Mouse (Mus musculus) intestine, postnatal 0 days (tissue): Measurements from ENCODE around the gene Surf6. TPM values are rescaled to one million over a fixed set of nuclear protein-coding genes. Genes with fewer than 3 reads are reported as not detected.
A peak's percentile ranks its signal among the peaks of the same experiment; 100 is the strongest.

Source experiments
- ATAC-seq: fragments of 200-750 bp; cut with Nextera tagmentation; 2 replicates; pipeline ENCODE4 v1.8.0; 2017; ENCODE audit warnings: mild to moderate bottlenecking, moderate TSS enrichment, moderate library complexity
- H3K27ac ChIP-seq: fragments of 300-500 bp; sonication (generic); 2 replicates; pipeline ENCODE4 v1.5.1; 2014; ENCODE audit warnings: mild to moderate bottlenecking, low read depth, low read length, moderate library complexity
- H3K27me3 ChIP-seq: fragments of 300-500 bp; sonication (generic); replicated peaks from 2 replicates; pipeline ENCODE4 v1.6.1; 2014; ENCODE audit warnings: low read length, mixed read lengths; ENCODE audit not compliant: control insufficient read depth, insufficient read depth
- H3K36me3 ChIP-seq: fragments of 300-500 bp; sonication (generic); 2 replicates; pipeline ENCODE4 v1.6.1; 2014; ENCODE audit warnings: mild to moderate bottlenecking, moderate library complexity; ENCODE audit not compliant: control insufficient read depth, insufficient read depth
- H3K4me1 ChIP-seq: fragments of 300-500 bp; sonication (generic); replicated peaks from 2 replicates; pipeline ENCODE4 v1.6.1; 2014; ENCODE audit warnings: antibody characterized with exemption, low read length, mixed read lengths; ENCODE audit not compliant: control insufficient read depth, insufficient read depth
- H3K4me2 ChIP-seq: fragments of 300-500 bp; sonication (generic); replicated peaks from 2 replicates; pipeline ENCODE4 v1.6.1; 2014; ENCODE audit warnings: low read depth, mild to moderate bottlenecking, moderate library complexity
- H3K4me3 ChIP-seq: fragments of 300-500 bp; sonication (generic); 2 replicates; pipeline ENCODE4 v1.5.1; 2014; ENCODE audit warnings: low read depth, low read length
- H3K9ac ChIP-seq: fragments of 300-500 bp; sonication (generic); 2 replicates; pipeline ENCODE4 v1.6.1; 2014; ENCODE audit warnings: mild to moderate bottlenecking, low read depth, low read length
- H3K9me3 ChIP-seq: fragments of 300-500 bp; sonication (generic); 2 replicates; pipeline ENCODE4 v1.6.1; 2016; ENCODE audit warnings: mixed run types; ENCODE audit not compliant: control insufficient read depth
- CTCF ChIP-seq: sonication (generic); IDR thresholded peaks from 2 replicates; pipeline ENCODE4 v1.5.1; 2016; ENCODE audit warnings: low read depth, mild to moderate bottlenecking, control low read depth, antibody characterized with exemption, moderate library complexity
- WGBS: fragments of 180-500 bp; shearing (Covaris S2); extraction: QIAGEN DNeasy Blood & Tissue Kit; methylation state at CpG from one replicate; pipeline ENCODE4 v1.1.7; 2014; 5-methylcytosine and 5-hydroxymethylcytosine counted together
- polyA plus RNA-seq: library from polyadenylated mRNA; unstranded; fragments of >200 nt; fragmentation: Nextera tagmentation; extraction: Ambion mirVana; gene quantifications from 2 replicates; pipeline ENCODE4 v1.2.1, GENCODE M21; 2015

Surf6 gene
- polyA plus RNA-seq, 1 experiment from 2014 or later: 11.7 TPM

- no peak within 1 kb of the TSS for H3K4me2 ChIP-seq
- H3K9me3 ChIP-seq: no peaks in the 10 kb centered on the region
- no peaks in the 10 kb centered on the region for H3K27me3 ChIP-seq
- H3K9ac ChIP-seq: no peak within 1 kb of the TSS
- ATAC-seq: no peak
- no peaks in the 10 kb centered on the region for H3K36me3 ChIP-seq
- no peak within 1 kb of the TSS for H3K4me3 ChIP-seq
- no peak for TF ChIP-seq CTCF
- no peak within 1 kb of the TSS for H3K27ac ChIP-seq
- H3K4me1 ChIP-seq: no peaks in the 10 kb centered on the region
- 51% methylated on average over 3 of the region's 3 CpGs for WGBS
Observed at GRCm38 (mm10) chr2:26864879-26865278, 37.8 kb downstream of the Surf6 start, which contains the start of gene Abo. TSS of gene Abo (minus strand) at chr2:26864979.

DNA sequence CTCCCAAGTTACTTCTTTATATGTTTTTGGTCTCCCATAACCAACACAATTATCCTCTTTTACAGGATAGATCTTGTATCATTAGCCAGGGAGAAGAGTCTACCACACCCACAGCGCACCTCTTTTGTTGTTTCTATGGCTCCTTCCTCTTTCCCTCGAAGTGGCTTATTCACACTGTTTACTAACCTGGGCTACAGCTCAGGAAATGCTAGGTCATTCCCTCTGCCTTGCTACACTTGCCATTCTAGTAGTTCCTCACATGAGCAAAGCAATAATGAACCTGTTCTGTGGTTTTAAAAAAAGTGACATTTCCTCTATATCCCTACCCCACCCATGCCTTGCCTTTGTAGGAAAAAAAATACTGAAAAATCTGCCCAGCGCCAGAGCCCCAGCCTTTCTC is 39.8 kb downstream of the Surf6 start:
- no peak for TF ChIP-seq CTCF
- ATAC-seq: no peak
- H3K27me3 ChIP-seq: no peaks in the 10 kb centered on the region
- H3K9me3 ChIP-seq: no peaks in the 10 kb centered on the region
- no peaks in the 10 kb centered on the region for H3K36me3 ChIP-seq
- no peak overlapping the region for H3K4me3 ChIP-seq
- H3K4me1 ChIP-seq: no peaks in the 10 kb centered on the region
- no peak overlapping the region for H3K9ac ChIP-seq
- WGBS: 77% methylated on average over 3 of the region's 3 CpGs
- H3K4me2 ChIP-seq: no peak overlapping the region
- H3K27ac ChIP-seq: no peak overlapping the region

- peak; percentile 83 for TF ChIP-seq CTCF
- Histone ChIP-seq H3K4me2 (no peak overlapping the region), H3K9me3 (no peaks in the 10 kb centered on the region), H3K9ac (no peak overlapping the region), H3K36me3 (no peaks in the 10 kb centered on the region), H3K4me1 (no peaks in the 10 kb centered on the region), H3K27me3 (no peaks in the 10 kb centered on the region), H3K27ac (no peak overlapping the region), H3K4me3 (no peak overlapping the region)
- WGBS: 49% methylated on average over 2 of the region's 2 CpGs
- 0 out of 2 replicates have a peak, but pooled peaks have one; percentile 22 for ATAC-seq
Observed at GRCm38 (mm10) chr2:26847706-26848105, 55.0 kb downstream of the Surf6 start.

Other genes starting within 250 kb of the Surf6 start
- not detected in 2 replicates for gene Lcn4, start 231.6 kb downstream of the Surf6 start, polyA plus RNA-seq
- 0.07 TPM in 1 of 2 replicates, not detected in the other for gene Abo, start 37.9 kb downstream of the Surf6 start, polyA plus RNA-seq
- gene Med22, start 7.8 kb upstream of the Surf6 start, polyA plus RNA-seq: 19.8 and 20.2 TPM in 2 replicates
- 407 and 410 TPM in 2 replicates for gene Rpl7a, start 7.9 kb upstream of the Surf6 start, polyA plus RNA-seq
- 33.2 and 33.5 TPM in 2 replicates for gene Surf2, start 13.5 kb upstream of the Surf6 start, polyA plus RNA-seq
- 59.8 and 65.3 TPM in 2 replicates for gene Surf1, start 13.7 kb upstream of the Surf6 start, polyA plus RNA-seq
- 379 TPM in 2 replicates for gene Surf4, start 31.0 kb upstream of the Surf6 start, polyA plus RNA-seq
- 0.07 and 0.10 TPM in 2 replicates for gene Stkld1, start 31.2 kb upstream of the Surf6 start, polyA plus RNA-seq
- gene Rexo4, start 61.5 kb upstream of the Surf6 start, polyA plus RNA-seq: 29.4 and 30.1 TPM in 2 replicates
- gene Adamts13, start 70.5 kb upstream of the Surf6 start, polyA plus RNA-seq: 0.20 and 0.22 TPM in 2 replicates
- gene Cacfd1, start 107.0 kb upstream of the Surf6 start, polyA plus RNA-seq: 41.5 and 42.8 TPM in 2 replicates
- 0.59 and 0.93 TPM in 2 replicates for gene Slc2a6, start 125.1 kb upstream of the Surf6 start, polyA plus RNA-seq
- not detected in 2 replicates for gene Mymk, start 169.3 kb upstream of the Surf6 start, polyA plus RNA-seq
- 1.0 and 1.3 TPM in 2 replicates for gene Adamtsl2, start 176.5 kb upstream of the Surf6 start, polyA plus RNA-seq
- 0.10 TPM in 2 replicates for gene Fam163b, start 239.6 kb upstream of the Surf6 start, polyA plus RNA-seq